Mouse (Mus musculus): ENCODE data around the gene Dmd. TPM values are rescaled to one million over a fixed set of nuclear protein-coding genes. Genes with fewer than 3 reads are reported as not detected.

Dmd gene
- total and polyA plus RNA-seq, 3 experiments, result not detected

DNA sequence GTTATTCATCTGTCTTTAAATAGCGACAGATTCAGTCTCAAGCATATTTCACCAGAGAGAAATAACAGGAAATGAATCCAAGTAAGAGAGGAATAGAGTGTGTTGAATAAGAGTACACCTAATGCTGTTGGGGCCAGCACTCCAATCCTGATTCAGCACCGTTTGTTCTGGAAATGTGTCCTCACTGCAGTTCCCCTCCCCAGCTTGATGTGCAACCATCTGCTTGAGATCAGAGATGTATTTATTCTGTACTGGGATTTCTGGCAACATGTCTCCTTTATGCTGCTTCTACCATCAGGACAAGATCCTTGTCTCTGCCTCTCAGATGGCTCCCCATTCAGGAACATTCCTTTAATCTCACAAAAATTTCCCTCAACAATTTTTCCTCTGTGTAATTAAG is 271.9 kb downstream of the Dmd start:
- H3K27ac ChIP-seq (ENCODE audit: control insufficient read depth, low read depth, low read length), result no peak overlapping the region
- TF ChIP-seq ELF1 (IDR thresholded peaks at IDR 0.05; ENCODE audit: low read depth, low read length) (no peak), TAL1 (IDR thresholded peaks at IDR 0.05; ENCODE audit: low read length) (no peak), ZMIZ1 (IDR thresholded peaks at IDR 0.05; ENCODE audit: low read depth, low read length) (no peak), TBP (IDR thresholded peaks at IDR 0.05; ENCODE audit: low read depth, low read length) (no peak), JUND (IDR thresholded peaks at IDR 0.05; ENCODE audit: low read depth, low read length) (no peak), CTCF (IDR thresholded peaks at IDR 0.05 in 2 of 3, conservative IDR thresholded peaks at IDR 0.05 in 1 of 3; ENCODE audit: control insufficient read depth in 1 of 3, insufficient read depth in 1 of 3, low read depth in 2 of 3, low read length in 3 of 3, poor library complexity in 1 of 3, severe bottlenecking in 1 of 3) (no peak), GATA1 (IDR thresholded peaks at IDR 0.05; ENCODE audit: low read depth, low read length) (no peak), USF1 (IDR thresholded peaks at IDR 0.05; ENCODE audit: low read depth, low read length) (no peak), MYB (IDR thresholded peaks at IDR 0.05; ENCODE audit: low read depth, low read length) (no peak), EP300 (IDR thresholded peaks at IDR 0.05; ENCODE audit: low read depth in 1 of 2, low read length in 2 of 2) (no peak), ZNF384 (IDR thresholded peaks at IDR 0.05; ENCODE audit: low read depth, low read length) (no peak), UBTF (IDR thresholded peaks at IDR 0.05; ENCODE audit: borderline replicate concordance, insufficient read depth, low read depth, low read length) (no peak)
- H3K36me3 ChIP-seq (ENCODE audit: control insufficient read depth in 1 of 2, insufficient read depth in 2 of 2, low read length in 2 of 2), result no peaks in the 10 kb centered on the region
- H3K4me1 ChIP-seq (ENCODE audit: control insufficient read depth in 1 of 2, insufficient read depth in 2 of 2, low read length in 2 of 2), result no peaks in the 10 kb centered on the region
- no peaks in the 10 kb centered on the region for H3K9me3 ChIP-seq (replicated peaks; ENCODE audit: insufficient read depth, low read length)
- H3K4me3 ChIP-seq (ENCODE audit: control insufficient read depth in 1 of 2, insufficient read depth in 1 of 2, low read depth in 2 of 2, low read length in 2 of 2), result no peak overlapping the region
- no peaks in the 10 kb centered on the region for H3K27me3 ChIP-seq (ENCODE audit: control insufficient read depth in 1 of 2, insufficient read depth in 2 of 2, low read length in 2 of 2)
- no peak for DNase-seq (ENCODE audit: low read depth, low spot score)
- no peak overlapping the region for H3K9ac ChIP-seq (ENCODE audit: control insufficient read depth, low read depth, low read length, poor library complexity, severe bottlenecking)
- H3K79me2 ChIP-seq (ENCODE audit: control insufficient read depth, insufficient read depth, low read length, poor library complexity), result no peaks in the 10 kb centered on the region

DNA sequence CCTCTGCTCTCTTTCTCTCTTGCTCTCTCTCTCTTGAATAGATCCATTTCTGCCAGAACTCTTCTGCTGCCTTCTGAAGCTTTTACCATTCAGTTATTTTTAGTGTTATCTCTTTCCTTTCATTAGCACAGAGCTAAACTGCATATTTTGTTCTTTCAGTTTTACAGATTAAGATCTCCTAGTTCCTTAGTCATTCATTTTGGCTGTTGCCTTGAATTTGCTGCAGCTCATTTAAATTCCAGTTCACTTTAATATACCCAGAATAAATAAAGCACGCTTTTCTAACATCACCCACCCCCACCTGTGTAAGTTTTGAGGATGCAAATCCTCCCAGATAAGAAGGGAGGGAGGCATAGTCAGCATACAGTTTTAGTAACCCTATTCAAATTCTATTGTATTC is 272.4 kb downstream of the Dmd start:
- no peak overlapping the region for H3K27ac ChIP-seq (ENCODE audit: control insufficient read depth, low read depth, low read length)
- H3K27me3 ChIP-seq (ENCODE audit: control insufficient read depth in 1 of 2, insufficient read depth in 2 of 2, low read length in 2 of 2), result no peaks in the 10 kb centered on the region
- H3K4me1 ChIP-seq (ENCODE audit: control insufficient read depth in 1 of 2, insufficient read depth in 2 of 2, low read length in 2 of 2), result no peaks in the 10 kb centered on the region
- no peak overlapping the region for H3K9ac ChIP-seq (ENCODE audit: control insufficient read depth, low read depth, low read length, poor library complexity, severe bottlenecking)
- TF ChIP-seq NRF1 (IDR thresholded peaks at IDR 0.05; ENCODE audit: insufficient read depth, low read depth, low read length, poor library complexity, severe bottlenecking) (no peak), MYC (IDR thresholded peaks at IDR 0.05; ENCODE audit: low read depth, low read length) (no peak), SIN3A (IDR thresholded peaks at IDR 0.05; ENCODE audit: low read length) (no peak), CTCF (IDR thresholded peaks at IDR 0.05 in 2 of 3, conservative IDR thresholded peaks at IDR 0.05 in 1 of 3; ENCODE audit: control insufficient read depth in 1 of 3, insufficient read depth in 1 of 3, low read depth in 2 of 3, low read length in 3 of 3, poor library complexity in 1 of 3, severe bottlenecking in 1 of 3) (no peak), TCF12 (IDR thresholded peaks at IDR 0.05; ENCODE audit: low read depth, low read length) (no peak), UBTF (IDR thresholded peaks at IDR 0.05; ENCODE audit: borderline replicate concordance, insufficient read depth, low read depth, low read length) (no peak), MAFK (IDR thresholded peaks at IDR 0.05; ENCODE audit: borderline replicate concordance, low read depth, low read length) (no peak), POLR2AphosphoS5 (IDR thresholded peaks at IDR 0.05; ENCODE audit: borderline replicate concordance, low read depth, low read length) (no peak), POLR2A (IDR thresholded peaks at IDR 0.05; ENCODE audit: control insufficient read depth in 1 of 2, insufficient read depth in 1 of 2, low read depth in 1 of 2, low read length in 2 of 2, poor library complexity in 1 of 2) (no peak), CHD1 (IDR thresholded peaks at IDR 0.05; ENCODE audit: low read depth, low read length) (no peak), BHLHE40 (IDR thresholded peaks at IDR 0.05; ENCODE audit: borderline replicate concordance, low read depth, low read length) (no peak), ZKSCAN1 (IDR thresholded peaks at IDR 0.05; ENCODE audit: low read depth, low read length) (no peak), GATA1 (IDR thresholded peaks at IDR 0.05; ENCODE audit: low read depth, low read length) (no peak), KAT2A (conservative IDR thresholded peaks at IDR 0.05; ENCODE audit: low read depth, low read length) (no peak), ZMIZ1 (IDR thresholded peaks at IDR 0.05; ENCODE audit: low read depth, low read length) (no peak), USF2 (IDR thresholded peaks at IDR 0.05; ENCODE audit: borderline replicate concordance in 1 of 2, insufficient read depth in 1 of 2, low read depth in 1 of 2, low read length in 2 of 2) (no peak), POLR2AphosphoS2 (IDR thresholded peaks at IDR 0.05; ENCODE audit: low read length) (no peak), EP300 (IDR thresholded peaks at IDR 0.05; ENCODE audit: low read depth in 1 of 2, low read length in 2 of 2) (no peak), JUND (IDR thresholded peaks at IDR 0.05; ENCODE audit: low read depth, low read length) (no peak)
- H3K79me2 ChIP-seq (ENCODE audit: control insufficient read depth, insufficient read depth, low read length, poor library complexity), result no peaks in the 10 kb centered on the region
- H3K4me3 ChIP-seq (ENCODE audit: control insufficient read depth in 1 of 2, insufficient read depth in 1 of 2, low read depth in 2 of 2, low read length in 2 of 2), result no peak overlapping the region
- DNase-seq (ENCODE audit: low read depth, low spot score), result no peak
- no peaks in the 10 kb centered on the region for H3K9me3 ChIP-seq (replicated peaks; ENCODE audit: insufficient read depth, low read length)
- no peaks in the 10 kb centered on the region for H3K36me3 ChIP-seq (ENCODE audit: control insufficient read depth in 1 of 2, insufficient read depth in 2 of 2, low read length in 2 of 2)
